Mouse (Mus musculus) cerebellum, postnatal 14 days (tissue): ENCODE measurements around the gene Ccnf.
A peak's percentile ranks its signal among the peaks of the same experiment; 100 is the strongest.

Experiments used
- DNase-seq, 2 experiments: peaks; one replicate each; pipeline ENCODE4 v3.0.0; 2021; ENCODE audit warnings: mixed read lengths in 2 of 2

The Ccnf gene

GRCm38 (mm10) chr17:24199741-24200140 lies 51.5 kb downstream of the Ccnf start:
- peak in 1 of 2 experiments; percentile 41 for DNase-seq

GRCm38 (mm10) chr17:24199252-24199651 lies 52.0 kb downstream of the Ccnf start:
- DNase-seq = peak; percentile 46 to 59

- no peak for DNase-seq
Measured at GRCm38 (mm10) chr17:24197032-24197824, 54.1 kb downstream of the Ccnf start.

GRCm38 (mm10) chr17:24195349-24195748 lies 55.9 kb downstream of the Ccnf start:
- DNase-seq = no peak

- DNase-seq = no peak
Measured at GRCm38 (mm10) chr17:24193769-24194168, 57.5 kb downstream of the Ccnf start.

GRCm38 (mm10) chr17:24193268-24193667 lies 58.0 kb downstream of the Ccnf start:
- peak in 1 of 2 experiments; percentile 1 for DNase-seq

GRCm38 (mm10) chr17:24192848-24193247 lies 58.4 kb downstream of the Ccnf start:
- DNase-seq = no peak

GRCm38 (mm10) chr17:24191481-24191880 lies 59.8 kb downstream of the Ccnf start:
- no peak for DNase-seq

GRCm38 (mm10) chr17:24190934-24191333 lies 60.4 kb downstream of the Ccnf start:
- no peak for DNase-seq

GRCm38 (mm10) chr17:24174259-24174658 lies 77.0 kb downstream of the Ccnf start:
- no peak for DNase-seq

- peak; percentile 86 to 88 for DNase-seq
Measured at GRCm38 (mm10) chr17:24173423-24173822, 77.9 kb downstream of the Ccnf start.
